Mouse (Mus musculus) thymus, postnatal 36 days (tissue): ENCODE data around the gene Zfp972.
"Not testable (repeated sequence)": the region's sequence is repeated elsewhere in the genome, so short reads cannot be mapped to it uniquely, and the experiment has no call there.

Experiments
- DNase-seq, 2 experiments: peaks; one replicate each; pipeline ENCODE4 v3.0.0; 2022; ENCODE audit warnings: mixed read lengths in 2 of 2

Gene Zfp972

GRCm38 (mm10) chr2:177925563-177926103 is at the start of gene Zfp972:
Gene Zfp972, minus strand, starts transcription at chr2:177925613.
- DNase-seq: not testable (repeated sequence)

GRCm38 (mm10) chr2:177974814-177975213 is 49.4 kb upstream of the Zfp972 start:
- peak in 1 of 2 experiments; percentile 3 for DNase-seq

GRCm38 (mm10) chr2:177957145-177957544 is 31.7 kb upstream of the Zfp972 start, which contains the start of gene Gm14326:
Gene Gm14326, minus strand, starts transcription at chr2:177957297.
- DNase-seq: peak; percentile 66 to 82

- peak; percentile 10 to 15 for DNase-seq
These were observed 31.3 kb upstream of the Zfp972 start for GRCm38 (mm10) chr2:177956734-177957133.

GRCm38 (mm10) chr2:177903276-177903675 is 22.1 kb downstream of the Zfp972 start:
- DNase-seq: not testable (repeated sequence)

- not testable (repeated sequence) for DNase-seq
These were observed 27.2 kb downstream of the Zfp972 start for GRCm38 (mm10) chr2:177898171-177898570.

GRCm38 (mm10) chr2:177897046-177897578 is 28.3 kb downstream of the Zfp972 start, which contains the start of gene Gm14327:
Gene Gm14327, plus strand, starts transcription at chr2:177897096.
- DNase-seq: not testable (repeated sequence)

- DNase-seq: not testable (repeated sequence)
These were observed 37.7 kb downstream of the Zfp972 start for GRCm38 (mm10) chr2:177887743-177888142.

GRCm38 (mm10) chr2:177862254-177862653 is 63.2 kb downstream of the Zfp972 start:
- DNase-seq: not testable (repeated sequence)
